Comparison of ENCODE assay signal across 22 mouse cellular contexts in the genomic region with DNA sequence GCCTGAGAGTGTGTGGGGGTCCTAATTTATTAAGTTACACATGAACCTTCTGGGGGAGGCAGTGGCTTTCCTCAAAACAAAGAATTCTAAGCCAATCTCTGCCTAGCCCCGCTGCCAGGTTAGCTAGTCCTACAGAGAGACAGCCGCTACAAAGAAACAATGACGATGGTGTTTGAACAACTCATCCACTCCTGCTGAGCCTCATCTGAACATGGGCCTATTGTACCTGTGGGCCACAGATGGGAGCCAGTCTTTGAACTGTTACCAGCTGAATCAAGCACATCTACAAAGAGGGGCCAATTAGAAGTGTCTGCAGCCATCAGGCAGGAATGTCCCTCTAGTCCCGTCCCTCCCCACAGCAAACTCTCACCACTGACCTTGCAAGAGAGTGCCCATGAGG. TPM values are rescaled to one million over a fixed set of nuclear protein-coding genes. Genes with fewer than 3 reads are reported as not detected.
DNase-seq lines count a peak whose midpoint lies in the region; ATAC-seq and TF ChIP-seq lines count a peak whose summit lies in the region.
"Had no signal": no experiment of that assay in that cellular context is flagged by ENCODE, and none has a peak within 500 bp of the region (broad histone marks: within the 10 kb centered on the region; RNA-seq: fewer than 3 reads in every experiment).

No protein-coding gene starts in this region.

- H3K9me3 ChIP-seq in forebrain, embryonic 14.5 days (replicated peaks; ENCODE audit: control insufficient read depth, low read length) = no peaks in the 10 kb centered on the region
- no peaks in the 10 kb centered on the region for H3K9me3 ChIP-seq in forebrain, postnatal 0 days (ENCODE audit: low read length)
- no peaks in the 10 kb centered on the region for H3K9me3 ChIP-seq in lung, postnatal 0 days (ENCODE audit: low read length)
- H3K9me3 ChIP-seq in forebrain, embryonic 15.5 days = no peaks in the 10 kb centered on the region
- H3K9me3 ChIP-seq: embryonic facial prominence, embryonic 10.5 days; hindbrain, embryonic 13.5 days; intestine, embryonic 15.5 days; limb, embryonic 12.5 days; liver, embryonic 12.5 days had no signal

- intact Hi-C loops in left cerebral cortex, postnatal 4 days (cut with DNase I) = no loop called here

- H3K4me1 ChIP-seq in forebrain, embryonic 14.5 days (ENCODE audit: control insufficient read depth, insufficient read depth, low read length) = no peaks in the 10 kb centered on the region
- H3K4me1 ChIP-seq in forebrain, postnatal 0 days (ENCODE audit: insufficient read depth) = 0 out of 2 replicates have a peak, but pooled peaks cover 3% of the 10 kb centered on the region
- peaks cover 18% of the 10 kb centered on the region for H3K4me1 ChIP-seq in lung, postnatal 0 days (ENCODE audit: insufficient read depth, low read depth, low read length)
- peaks cover 13% of the 10 kb centered on the region for H3K4me1 ChIP-seq in forebrain, embryonic 15.5 days

- WGBS in forebrain, embryonic 14.5 days = 7% methylated on average over 4 of the region's 4 CpGs
- 16% methylated on average over 4 of the region's 4 CpGs for WGBS in forebrain, postnatal 0 days
- 58% methylated on average over 4 of the region's 4 CpGs for WGBS in lung, postnatal 0 days
- WGBS in forebrain, embryonic 15.5 days = 14% methylated on average over 4 of the region's 4 CpGs

- H3K4me3 ChIP-seq in forebrain, embryonic 14.5 days (ENCODE audit: low read depth, low read length) = no peak overlapping the region
- no peak overlapping the region for H3K4me3 ChIP-seq in forebrain, postnatal 0 days (ENCODE audit: low read depth, low read length)
- H3K4me3 ChIP-seq in lung, postnatal 0 days (ENCODE audit: low read depth, low read length) = no peak overlapping the region
- no peak overlapping the region for H3K4me3 ChIP-seq in forebrain, embryonic 15.5 days
- H3K4me3 ChIP-seq: embryonic facial prominence, embryonic 10.5 days; hindbrain, embryonic 13.5 days; intestine, embryonic 15.5 days; limb, embryonic 12.5 days; liver, embryonic 12.5 days had no signal

- no peaks in the 10 kb centered on the region for H3K36me3 ChIP-seq in forebrain, embryonic 14.5 days (ENCODE audit: control insufficient read depth, insufficient read depth, low read length)
- no peaks in the 10 kb centered on the region for H3K36me3 ChIP-seq in forebrain, postnatal 0 days (ENCODE audit: insufficient read depth)
- no peaks in the 10 kb centered on the region for H3K36me3 ChIP-seq in lung, postnatal 0 days (ENCODE audit: insufficient read depth, low read length)
- H3K36me3 ChIP-seq in forebrain, embryonic 15.5 days = no peaks in the 10 kb centered on the region
- H3K36me3 ChIP-seq: embryonic facial prominence, embryonic 10.5 days; hindbrain, embryonic 13.5 days; intestine, embryonic 15.5 days; limb, embryonic 12.5 days; liver, embryonic 12.5 days had no signal

- no peak overlapping the region for H3K9ac ChIP-seq in forebrain, embryonic 14.5 days (ENCODE audit: low read length)
- no peak overlapping the region for H3K9ac ChIP-seq in forebrain, postnatal 0 days
- no peak overlapping the region for H3K9ac ChIP-seq in lung, postnatal 0 days (replicated peaks; ENCODE audit: low read depth)
- H3K9ac ChIP-seq in forebrain, embryonic 15.5 days (replicated peaks) = no peak overlapping the region
- H3K9ac ChIP-seq: hindbrain, embryonic 13.5 days; intestine, embryonic 15.5 days; limb, embryonic 12.5 days; liver, embryonic 12.5 days had no signal

- ATAC-seq in forebrain, embryonic 14.5 days = peak; percentile 72
- ATAC-seq in forebrain, postnatal 0 days = no peak
- no peak for ATAC-seq in lung, postnatal 0 days
- peak; percentile 71 for ATAC-seq in forebrain, embryonic 15.5 days (replicated peaks)
- ATAC-seq: activated CD4-positive, CD25-positive, alpha-beta regulatory T cell, adult 4 months; intestine, embryonic 15.5 days; liver, embryonic 12.5 days had no signal

- DNase-seq in forebrain, embryonic 14.5 days (ENCODE audit: low spot score) = peak; percentile 62
- DNase-seq in forebrain, postnatal 0 days = no peak
- no peak for DNase-seq in lung, postnatal 0 days (ENCODE audit: low spot score)
- no peak for DNase-seq in lung, postnatal 10 days
- DNase-seq in R1 (ENCODE audit: low read depth, low spot score) = peak; percentile 40
- DNase-seq in left cerebral cortex, postnatal 4 days = no peak
- DNase-seq: adrenal gland, postnatal 10 days; B cell, adult 2 months; cerebellum, adult 11 months; gastrocnemius, postnatal 10 days; kidney, postnatal 4 days; lung, adult 2 months; lung, postnatal 4 days; right cerebral cortex, postnatal 25 days; thymus, adult 2 months had no signal

- no peak for TF ChIP-seq CTCF in forebrain, postnatal 0 days (IDR thresholded peaks at IDR 0.05; ENCODE audit: low read depth)
- no peak for TF ChIP-seq CTCF in lung, postnatal 0 days (IDR thresholded peaks at IDR 0.05)

- no peaks in the 10 kb centered on the region for H3K27me3 ChIP-seq in forebrain, embryonic 14.5 days (replicated peaks; ENCODE audit: control insufficient read depth, insufficient read depth, low read length)
- H3K27me3 ChIP-seq in forebrain, postnatal 0 days (ENCODE audit: insufficient read depth, low read length) = no peaks in the 10 kb centered on the region
- no peaks in the 10 kb centered on the region for H3K27me3 ChIP-seq in lung, postnatal 0 days (replicated peaks; ENCODE audit: insufficient read depth, low read length)
- no peaks in the 10 kb centered on the region for H3K27me3 ChIP-seq in forebrain, embryonic 15.5 days
- H3K27me3 ChIP-seq: hindbrain, embryonic 13.5 days; intestine, embryonic 15.5 days; limb, embryonic 12.5 days had no signal

- H3K4me2 ChIP-seq in forebrain, embryonic 14.5 days (ENCODE audit: low read length) = no peak overlapping the region
- H3K4me2 ChIP-seq in forebrain, postnatal 0 days (ENCODE audit: low read depth) = no peak overlapping the region
- H3K4me2 ChIP-seq in lung, postnatal 0 days (replicated peaks; ENCODE audit: low read depth, low read length) = no peak overlapping the region
- H3K4me2 ChIP-seq in forebrain, embryonic 15.5 days (replicated peaks) = no peak overlapping the region
- H3K4me2 ChIP-seq: hindbrain, embryonic 13.5 days; intestine, embryonic 15.5 days; limb, embryonic 12.5 days; liver, embryonic 12.5 days had no signal

- no peak overlapping the region for H3K27ac ChIP-seq in forebrain, embryonic 14.5 days (ENCODE audit: low read depth, low read length)
- H3K27ac ChIP-seq in forebrain, postnatal 0 days (ENCODE audit: low read depth, low read length) = no peak overlapping the region
- peak overlapping the region; percentile 82 for H3K27ac ChIP-seq in lung, postnatal 0 days (ENCODE audit: low read length)
- no peak overlapping the region for H3K27ac ChIP-seq in forebrain, embryonic 15.5 days (replicated peaks)
- H3K27ac ChIP-seq: embryonic facial prominence, embryonic 10.5 days; hindbrain, embryonic 13.5 days; intestine, embryonic 15.5 days; limb, embryonic 12.5 days; liver, embryonic 12.5 days had no signal

- TF ChIP-seq EP300 in lung, postnatal 0 days (IDR thresholded peaks at IDR 0.05) = no peak

RNA-seq across cellular contexts. Expression of a gene that starts 45.3 kb away (rescaled TPM):
- 60.6 and 75.0 TPM in 2 replicates for polyA plus RNA-seq in forebrain, embryonic 14.5 days (2014; fragmentation: Nextera tagmentation; extraction: Ambion mirVana)
- 54.5 and 64.6 TPM in 2 replicates for total RNA-seq in forebrain, postnatal 0 days (2014; rRNA removed)
- 56.2 and 77.2 TPM in 2 replicates for polyA plus RNA-seq in forebrain, postnatal 0 days (2015; fragmentation: Nextera tagmentation; extraction: Ambion mirVana)
- polyA plus RNA-seq in lung, postnatal 0 days (2015; fragmentation: Nextera tagmentation; extraction: Ambion mirVana) = 48.9 and 50.4 TPM in 2 replicates
- polyA plus RNA-seq in forebrain, embryonic 15.5 days (2015; fragmentation: Nextera tagmentation; extraction: Ambion mirVana) = 85.6 and 85.8 TPM in 2 replicates
- 100 to 1,000 TPM in 1 of 2 experiments, 10 to 100 TPM in 1; 96.4 to 104 TPM for total RNA-seq in left cerebral cortex, postnatal 4 days (2021)

Comparison
In these comparisons a context has a peak if more than half of its experiments do, and no peak if none do; other contexts are left out.
1. ATAC-seq: peak in forebrain, embryonic 14.5 days (single experiment) and forebrain, embryonic 15.5 days (single experiment); none in forebrain, postnatal 0 days (single experiment) and lung, postnatal 0 days (single experiment).
2. DNase-seq: peak in forebrain, embryonic 14.5 days (single experiment) and R1 (single experiment); none in forebrain, postnatal 0 days (single experiment), lung, postnatal 0 days (single experiment), lung, postnatal 10 days (single experiment) and left cerebral cortex, postnatal 4 days (single experiment).